Mouse (Mus musculus) lung, postnatal 36 days (tissue): ENCODE measurements around the gene Ptrhd1.
A peak's percentile ranks its signal among the peaks of the same experiment; 100 is the strongest.
"Not testable (repeated sequence)": the region's sequence is repeated elsewhere in the genome, so short reads cannot be mapped to it uniquely, and the experiment has no call there.

Experiments
- DNase-seq: peaks from one replicate; pipeline ENCODE4 v3.0.0; 2022; ENCODE audit warnings: mixed read lengths

Gene Ptrhd1

DNA sequence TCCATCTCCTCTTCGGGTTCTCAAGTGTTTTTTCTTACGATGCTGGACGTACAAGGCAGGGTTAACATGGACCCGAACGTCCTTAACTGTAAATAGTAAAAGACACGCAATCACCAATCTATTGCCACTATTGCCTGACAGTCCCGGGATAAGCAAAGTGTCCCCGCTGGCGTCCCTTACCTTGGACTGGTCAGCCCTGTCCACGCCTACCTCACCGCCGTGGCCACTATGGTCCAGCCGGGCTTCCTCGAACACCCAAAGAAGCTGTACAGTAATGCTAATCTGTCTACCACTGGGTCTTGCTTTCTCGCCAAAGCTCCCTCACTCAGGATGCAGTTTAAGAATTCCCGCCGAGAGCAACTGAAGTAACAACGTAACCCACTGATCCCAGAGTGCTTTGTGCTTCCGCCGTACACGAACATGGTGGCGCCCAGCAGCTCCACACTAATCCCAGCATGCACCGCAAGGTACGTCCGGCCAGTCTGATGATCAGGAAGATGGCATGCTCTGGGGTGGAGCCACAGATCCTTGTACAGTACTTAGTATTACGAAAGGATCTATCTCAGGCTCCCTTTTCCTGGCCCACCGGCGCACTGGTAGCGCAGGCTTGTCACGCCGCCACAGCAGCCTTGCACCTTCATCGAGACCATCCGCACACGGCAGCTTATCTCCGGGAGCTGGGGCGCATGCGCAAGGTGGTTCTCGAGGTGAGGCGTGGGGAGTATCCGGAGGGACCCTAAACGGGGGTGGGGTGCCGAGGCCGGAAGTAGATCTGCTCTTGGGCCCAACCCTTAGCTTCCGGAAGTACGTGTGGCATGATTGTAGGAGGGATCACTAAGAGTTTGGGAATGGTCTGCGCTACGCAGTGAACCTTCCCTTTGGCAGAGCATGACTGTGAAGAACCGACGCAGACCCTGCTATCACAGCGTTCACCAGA lies at the start of gene Ptrhd1, which contains the start of gene Cenpo:
Gene Ptrhd1, plus strand, starts transcription at position 456 of the 937 bp plus-strand sequence.
Gene Cenpo, minus strand, starts transcription at position 723 of the 937 bp plus-strand sequence.
- DNase-seq: peak; percentile 99

DNA sequence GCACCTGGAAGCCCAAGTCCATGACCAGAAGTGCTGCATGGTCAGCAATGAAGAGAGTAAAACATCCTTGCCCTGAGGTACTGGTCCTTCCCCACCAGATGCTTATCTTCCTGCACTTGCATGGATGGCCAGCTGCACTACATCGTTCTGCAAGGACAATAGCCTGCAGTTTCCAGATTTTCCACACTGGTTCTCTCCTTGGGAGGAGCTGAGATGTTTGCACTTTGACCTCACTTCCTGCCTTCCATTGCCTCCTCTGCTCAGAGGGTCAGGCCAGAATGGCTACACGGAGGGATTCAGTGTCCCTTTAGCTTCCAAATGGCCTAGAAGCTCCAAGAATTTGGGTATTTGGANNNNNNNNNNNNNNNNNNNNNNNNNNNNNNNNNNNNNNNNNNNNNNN lies 49.2 kb upstream of the Ptrhd1 start:
- DNase-seq: no peak

DNA sequence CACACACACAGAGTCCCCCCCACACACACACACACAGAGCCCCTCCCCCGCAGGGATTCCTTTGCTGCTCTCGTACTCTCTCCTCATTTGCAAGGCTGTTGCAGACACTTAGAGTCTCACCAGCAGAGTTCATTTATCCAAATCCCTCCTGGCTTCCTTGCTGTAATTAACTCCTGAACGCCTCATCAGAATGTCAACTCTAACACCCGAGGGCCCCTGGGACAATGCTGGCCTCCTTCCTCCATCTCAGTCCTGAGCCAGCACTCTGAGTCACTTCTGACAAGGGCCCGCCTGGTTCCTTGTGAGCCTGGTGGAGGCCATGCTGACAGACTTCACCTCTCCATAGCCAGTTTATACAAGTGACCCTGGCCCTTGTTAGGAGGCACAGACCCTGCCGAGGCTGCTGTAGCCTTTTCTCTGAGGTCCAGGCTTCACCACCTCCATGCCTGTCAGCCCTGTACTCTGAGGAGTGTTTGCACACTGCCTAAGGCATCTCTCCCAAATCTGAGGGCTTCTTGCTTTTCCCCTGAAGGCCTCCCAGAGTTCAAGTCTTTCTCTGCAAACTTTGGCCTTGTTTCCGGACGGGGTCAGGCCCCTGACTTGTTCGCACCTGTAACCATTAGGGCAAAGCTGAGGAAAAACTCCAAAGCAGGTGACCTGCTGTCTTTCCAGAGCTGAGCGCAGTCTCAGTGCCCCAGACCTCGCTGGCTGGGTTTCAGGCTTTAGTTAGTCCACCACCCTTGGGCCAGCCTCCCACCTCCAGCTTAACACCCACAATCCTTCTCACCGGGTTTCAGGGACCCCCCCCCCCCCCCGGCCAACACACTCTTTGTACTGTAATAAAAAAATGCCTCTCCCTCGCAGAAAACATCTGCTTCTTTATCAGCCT lies 45.4 kb upstream of the Ptrhd1 start:
- peak; percentile 53 for DNase-seq

DNA sequence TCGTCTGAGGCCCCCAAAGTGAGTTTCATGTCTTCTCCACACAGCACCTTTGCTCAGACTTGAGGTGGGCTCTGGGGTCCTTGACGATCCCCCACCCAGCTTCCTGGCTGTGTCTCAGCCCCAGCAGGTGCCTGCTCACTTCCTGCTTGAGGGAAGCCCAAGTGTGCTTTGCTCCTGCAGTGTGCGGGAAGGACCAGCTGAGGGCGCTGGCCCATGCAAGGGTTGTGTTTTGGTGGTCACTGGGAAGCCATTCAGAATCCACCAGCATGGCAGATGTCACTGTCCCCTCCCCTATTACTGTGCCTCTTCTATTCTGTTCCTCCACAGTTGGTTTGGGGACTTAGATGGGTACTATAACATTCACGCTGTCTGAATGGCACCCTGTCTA lies 44.8 kb upstream of the Ptrhd1 start:
- DNase-seq: peak; percentile 26

DNA sequence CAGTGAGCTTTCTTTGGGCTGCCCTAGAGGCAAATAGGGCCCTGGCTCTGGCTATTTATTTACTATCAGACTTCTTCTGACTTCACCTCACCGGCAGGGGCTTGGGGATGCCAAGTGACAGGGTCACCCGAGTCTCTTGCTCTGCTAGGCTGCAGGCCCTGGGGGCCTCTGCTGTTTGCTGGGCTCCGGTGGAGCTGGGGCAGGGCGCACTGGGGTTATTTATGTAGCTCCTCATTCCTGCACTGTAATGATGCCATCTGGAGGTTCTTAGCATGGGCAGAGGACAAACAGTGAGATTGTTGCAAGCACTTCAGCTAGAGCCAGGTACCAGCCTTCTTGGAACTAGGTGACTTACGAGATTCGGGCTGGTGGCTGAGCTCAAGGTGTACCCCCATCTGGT lies 41.3 kb upstream of the Ptrhd1 start:
- DNase-seq: no peak

DNA sequence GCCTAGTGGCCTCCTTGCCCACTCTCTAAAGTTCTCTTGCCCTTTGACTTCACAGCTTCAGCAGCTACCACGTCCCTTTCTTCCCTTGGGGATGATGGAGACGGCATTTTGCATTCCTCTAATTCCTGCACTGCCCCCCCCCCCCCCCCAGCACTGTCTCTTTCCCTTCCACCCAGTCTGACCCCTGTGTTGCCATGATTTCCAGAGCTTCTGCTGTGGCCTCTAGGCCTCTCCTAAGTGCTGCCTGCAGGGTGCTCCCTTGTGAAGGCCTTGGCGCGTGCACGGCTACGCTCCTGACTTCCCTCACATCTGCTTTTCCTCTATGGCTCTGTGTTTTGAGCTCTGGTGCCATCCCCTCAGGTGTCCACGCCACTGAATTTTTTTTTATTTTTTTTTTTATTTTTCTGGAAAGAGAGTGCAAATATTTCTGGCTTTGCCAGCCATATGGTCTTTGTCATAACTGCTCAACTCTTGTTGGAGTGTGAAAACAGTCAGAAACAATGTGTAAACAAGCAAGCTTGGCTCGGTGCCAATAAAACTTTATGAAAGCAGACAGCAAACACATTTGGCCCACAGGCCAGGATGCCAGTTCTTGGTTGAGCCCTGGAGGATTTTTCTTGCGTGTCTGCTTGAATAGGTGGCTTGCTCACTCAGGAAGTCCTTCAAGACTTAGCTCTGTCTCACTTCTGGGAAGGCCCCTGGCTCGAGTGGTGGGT lies 40.6 kb upstream of the Ptrhd1 start:
- DNase-seq: peak; percentile 60

DNA sequence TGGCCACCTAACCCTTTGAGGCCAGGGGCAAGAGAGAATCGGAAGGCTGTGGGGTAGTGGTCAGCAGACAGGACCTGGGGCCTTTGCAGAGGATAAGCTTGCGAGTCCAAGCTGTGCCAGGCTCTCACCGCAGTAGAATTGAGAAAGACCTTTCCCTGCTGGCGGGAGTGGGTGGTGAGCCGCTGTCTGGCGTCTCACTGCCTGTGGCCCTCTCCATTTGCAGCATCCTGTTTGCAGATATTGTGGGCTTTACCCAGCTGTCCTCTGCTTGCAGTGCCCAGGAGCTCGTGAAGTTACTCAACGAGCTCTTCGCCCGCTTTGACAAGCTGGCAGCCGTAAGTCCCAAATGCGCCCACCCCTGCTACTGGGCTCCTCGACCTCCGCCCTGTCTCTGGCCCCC lies 39.2 kb upstream of the Ptrhd1 start:
- peak; percentile 17 for DNase-seq

DNA sequence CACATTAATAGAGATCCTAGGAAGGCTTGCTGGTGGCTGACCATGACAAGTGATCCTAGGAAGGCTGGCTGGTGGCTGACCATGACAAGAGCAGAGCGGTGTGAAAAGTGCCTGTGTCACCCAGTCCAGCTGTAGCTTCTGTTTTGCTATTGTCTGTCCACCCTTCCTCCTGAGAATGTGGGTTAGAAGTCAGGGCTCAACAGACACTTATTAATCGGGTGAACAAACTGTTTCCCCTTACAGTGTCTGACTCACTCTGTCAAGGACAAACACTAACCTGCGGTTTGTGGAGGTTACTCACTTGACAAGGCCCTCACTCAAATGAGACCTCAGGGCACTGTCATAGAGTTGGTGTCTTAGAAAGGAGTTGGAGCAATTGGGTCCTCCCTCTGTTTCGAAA lies 35.1 kb upstream of the Ptrhd1 start:
- peak; percentile 42 for DNase-seq

DNA sequence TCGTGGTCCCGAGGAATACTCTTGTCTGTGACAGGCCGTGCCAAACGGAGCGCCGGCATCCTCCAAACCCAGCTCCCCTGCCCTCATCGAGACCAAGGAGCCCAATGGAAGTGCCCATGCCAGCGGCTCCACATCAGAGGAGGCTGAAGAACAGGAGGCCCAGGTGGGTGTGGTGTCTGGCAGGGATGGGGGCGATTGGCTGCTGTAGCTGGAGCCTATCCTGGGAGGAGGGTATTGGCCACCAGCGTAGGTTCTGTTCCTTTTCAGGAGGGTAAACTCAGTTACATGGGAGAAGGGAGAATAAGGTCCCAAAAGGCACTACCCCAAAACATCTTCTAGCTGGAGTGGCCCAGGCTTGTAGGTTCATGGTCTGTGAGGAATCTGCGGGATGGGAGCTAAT lies 34.6 kb upstream of the Ptrhd1 start:
- no peak for DNase-seq

DNA sequence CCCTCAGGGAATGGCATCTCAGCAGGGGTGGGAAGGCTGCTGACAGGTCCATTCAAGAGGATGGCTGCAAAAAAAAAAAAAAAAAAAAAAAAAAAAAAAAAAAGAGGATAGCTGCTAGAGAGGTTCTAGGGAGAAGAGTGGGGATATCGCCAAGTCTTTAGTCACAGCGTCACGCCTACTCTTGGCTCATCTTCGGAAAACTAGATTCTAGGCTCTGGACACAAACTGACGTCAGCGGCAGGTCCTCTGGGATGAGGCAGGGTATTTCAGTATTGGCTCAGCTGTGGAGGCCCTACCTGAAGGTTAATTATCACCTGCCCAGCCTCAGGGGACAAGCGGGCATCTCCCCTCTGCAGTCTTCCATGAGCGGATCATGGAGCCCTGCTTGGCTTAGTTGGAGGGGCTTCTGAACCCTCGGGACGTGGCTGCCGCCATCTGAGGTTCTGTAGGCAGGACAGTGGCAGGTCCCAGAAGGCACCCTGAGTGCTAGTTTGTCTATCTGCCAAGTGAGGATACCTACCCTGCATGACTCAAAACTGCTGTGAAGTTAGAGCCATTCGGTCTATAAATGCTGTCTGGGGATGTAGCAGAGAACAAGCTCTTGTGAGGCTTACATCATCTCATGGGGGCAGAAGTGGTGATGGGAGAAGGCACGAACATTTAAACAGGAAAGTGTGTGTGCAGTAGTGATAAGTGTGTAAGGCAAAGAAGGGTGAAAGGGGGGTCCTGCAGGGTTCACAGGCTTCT lies 32.2 kb upstream of the Ptrhd1 start:
- peak; percentile 24 for DNase-seq

DNA sequence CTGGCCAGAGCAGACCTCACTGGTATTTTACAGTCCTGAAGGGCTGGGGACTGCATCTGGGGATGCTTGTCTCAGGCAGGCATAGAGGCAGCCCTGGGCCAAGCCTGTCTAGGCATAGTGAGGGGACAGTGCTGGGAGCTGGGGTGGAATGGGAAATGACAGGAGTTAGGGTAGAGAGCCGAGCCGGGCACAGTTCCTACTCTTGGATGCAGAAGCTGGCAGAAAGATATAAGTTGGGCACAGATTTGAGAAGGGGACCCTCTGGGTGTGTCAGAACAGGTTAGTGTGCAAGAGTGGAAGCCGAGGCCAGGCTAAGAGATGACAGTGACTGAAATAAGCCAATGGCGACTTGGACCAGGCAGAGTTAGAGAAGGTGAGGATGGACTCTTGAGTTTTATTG lies 31.6 kb upstream of the Ptrhd1 start:
- DNase-seq: no peak

DNA sequence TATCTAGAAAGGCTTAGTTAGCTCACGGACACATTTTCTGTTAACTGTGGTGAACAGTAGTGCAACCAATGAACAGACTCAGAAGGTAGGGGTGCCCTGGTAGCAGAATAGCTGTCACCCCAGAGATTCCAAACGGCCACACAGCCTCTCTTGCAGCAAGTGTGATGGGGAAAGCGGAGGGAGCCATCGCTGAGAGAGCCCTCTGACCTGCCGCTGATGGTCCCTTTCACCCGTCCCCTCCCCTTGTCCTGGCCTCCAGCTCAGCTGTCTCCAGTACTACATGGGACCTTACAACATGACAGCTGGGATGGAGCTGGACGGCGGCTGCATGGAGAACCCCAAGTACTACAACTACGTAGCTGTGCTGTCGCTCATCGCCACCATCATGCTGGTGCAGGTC lies 27.7 kb upstream of the Ptrhd1 start:
- DNase-seq: no peak

DNA sequence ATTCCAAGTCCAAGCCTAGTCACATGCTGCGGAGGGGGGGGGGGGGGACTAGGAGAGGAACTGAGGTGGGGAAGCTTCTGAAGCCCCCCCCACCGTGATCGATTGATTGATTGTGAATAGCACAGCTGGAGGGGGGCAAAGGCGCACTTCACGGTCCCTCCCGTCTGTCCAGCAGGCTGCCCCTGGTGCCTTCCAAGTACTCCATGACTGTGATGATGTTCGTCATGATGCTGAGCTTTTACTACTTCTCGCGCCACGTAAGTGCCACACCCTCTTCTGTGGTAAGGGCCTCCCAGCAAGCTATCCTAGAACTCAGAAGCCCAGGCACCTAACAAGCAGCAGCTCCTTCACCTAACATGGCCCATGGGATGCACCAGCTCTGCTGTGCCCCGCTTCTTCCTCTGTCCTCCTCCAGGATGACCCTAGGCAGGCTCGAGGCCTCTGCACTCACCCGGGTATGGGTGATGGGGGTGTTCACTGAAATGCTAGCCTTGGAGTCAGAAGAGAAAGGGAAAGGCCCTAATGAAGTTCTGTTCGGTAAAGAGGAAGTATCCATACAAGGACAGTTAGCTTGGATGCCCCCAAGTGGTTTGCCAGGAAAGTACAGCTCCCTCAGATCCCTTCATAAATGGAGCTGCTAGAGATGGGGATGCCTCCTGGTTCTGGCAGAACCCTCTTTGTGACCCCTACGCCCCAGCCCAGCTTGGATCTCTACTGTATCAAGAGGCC lies 25.3 kb upstream of the Ptrhd1 start:
- peak; percentile 80 for DNase-seq

DNA sequence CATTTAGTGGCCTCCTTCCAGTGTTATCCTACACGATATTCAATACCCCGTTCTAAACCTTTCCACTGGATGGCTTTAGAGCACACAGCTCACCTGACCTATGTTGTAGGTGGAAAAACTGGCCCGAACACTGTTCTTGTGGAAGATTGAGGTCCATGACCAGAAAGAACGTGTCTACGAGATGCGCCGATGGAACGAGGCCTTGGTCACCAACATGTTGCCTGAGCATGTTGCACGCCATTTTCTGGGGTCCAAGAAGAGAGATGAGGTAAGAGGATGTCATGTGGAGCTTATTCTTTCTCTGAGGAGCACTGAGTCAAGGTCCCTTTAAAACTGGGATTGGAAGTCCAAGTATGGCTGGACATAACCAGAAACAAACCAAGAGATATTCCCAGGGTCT lies 24.6 kb upstream of the Ptrhd1 start:
- DNase-seq: no peak

DNA sequence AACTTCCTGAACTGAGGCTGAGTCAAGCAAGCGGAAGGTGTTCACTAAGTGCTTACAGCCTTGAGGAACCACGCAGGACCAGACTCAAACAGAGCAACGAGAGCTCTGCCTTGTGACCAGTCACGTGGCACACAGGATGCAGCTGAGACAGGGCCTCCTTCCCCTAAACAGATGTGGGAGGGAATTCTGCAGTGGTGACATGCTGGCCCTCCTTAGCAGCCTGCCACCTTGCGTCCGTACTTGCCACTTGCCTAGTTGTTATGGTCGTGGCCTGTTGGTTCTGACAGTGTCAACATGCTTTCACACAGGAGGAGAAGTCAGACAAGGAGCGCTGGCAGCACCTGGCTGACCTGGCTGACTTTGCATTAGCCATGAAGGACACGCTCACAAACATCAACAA lies 22.7 kb upstream of the Ptrhd1 start:
- DNase-seq: peak; percentile 34

DNA sequence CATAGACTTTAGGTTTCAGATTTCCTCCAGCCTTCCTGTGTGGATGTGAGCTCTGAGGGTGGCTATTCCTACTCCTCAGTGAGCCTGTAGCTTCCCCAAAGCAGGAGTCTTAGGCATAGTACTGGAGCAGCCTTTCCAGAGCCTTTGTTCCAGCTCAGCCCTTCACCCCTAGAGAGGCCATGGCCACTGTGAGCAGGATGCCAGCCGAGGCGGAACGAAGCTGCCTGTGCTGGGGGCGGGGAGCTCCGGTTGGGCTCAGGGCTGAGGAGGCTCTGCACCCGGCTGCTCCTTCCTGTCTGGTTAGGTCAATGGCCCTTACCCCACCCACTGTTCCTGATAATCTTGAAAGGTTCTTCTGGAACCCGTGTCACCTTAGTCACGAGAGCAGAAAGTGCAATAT lies 20.9 kb upstream of the Ptrhd1 start:
- DNase-seq: no peak

DNA sequence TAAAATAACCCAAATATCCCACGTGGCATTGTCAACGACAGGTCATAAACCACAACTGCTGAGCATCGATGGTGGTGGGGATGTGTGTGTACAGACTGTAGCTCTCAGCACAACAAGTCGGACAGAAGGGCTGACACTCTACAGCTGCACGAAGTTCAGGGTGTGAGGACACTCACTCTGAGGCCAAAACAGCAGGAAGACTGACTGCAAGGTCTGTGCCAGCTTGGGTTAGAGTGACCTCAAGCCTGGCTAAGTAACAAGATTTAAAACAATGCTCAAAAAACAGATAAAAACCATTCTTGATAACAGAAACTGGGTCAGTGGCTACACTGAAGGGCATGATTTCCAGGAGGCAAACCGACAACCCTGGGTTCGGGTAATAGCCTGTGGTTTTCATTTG lies 3.7 kb upstream of the Ptrhd1 start:
- no peak for DNase-seq

DNA sequence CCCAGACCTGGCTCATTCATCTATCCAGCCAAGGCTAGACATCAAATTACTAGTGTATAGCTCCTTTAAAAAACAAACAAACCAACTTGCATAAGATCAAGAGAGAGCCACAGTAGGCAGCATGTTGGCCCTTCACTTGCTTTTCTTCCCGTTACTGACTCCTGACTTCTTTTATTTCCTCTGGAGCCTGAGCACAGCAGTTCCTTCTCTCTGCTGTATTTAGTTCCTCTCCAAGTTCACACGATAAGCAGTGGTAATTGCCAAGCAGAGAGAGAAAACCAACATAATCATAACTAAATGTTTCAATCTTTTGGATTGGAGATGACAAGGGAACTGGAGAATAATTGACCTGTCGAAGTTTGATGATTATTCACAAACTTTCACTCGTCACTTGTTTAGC lies 1.1 kb upstream of the Ptrhd1 start:
- no peak for DNase-seq

DNA sequence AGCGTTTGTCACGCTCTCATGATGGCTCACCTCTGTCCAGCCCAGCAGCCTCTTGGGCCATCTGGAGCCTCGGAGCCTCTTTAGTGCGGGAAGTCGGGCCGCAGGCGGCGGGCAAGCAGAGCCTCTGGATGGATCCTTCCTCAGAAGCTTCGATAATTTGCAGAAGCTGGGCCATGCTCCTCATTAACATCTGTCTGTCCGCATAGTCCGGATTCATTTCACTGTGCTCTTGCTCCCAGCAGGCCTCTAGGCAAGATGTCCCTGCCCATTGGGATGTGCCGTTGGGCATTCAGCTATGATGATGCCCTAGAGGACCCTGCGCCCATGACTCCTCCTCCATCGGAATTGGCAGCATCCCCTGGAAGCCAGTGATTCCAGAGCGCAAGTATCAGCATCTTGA lies 3.7 kb downstream of the Ptrhd1 start:
- DNase-seq: no peak

DNA sequence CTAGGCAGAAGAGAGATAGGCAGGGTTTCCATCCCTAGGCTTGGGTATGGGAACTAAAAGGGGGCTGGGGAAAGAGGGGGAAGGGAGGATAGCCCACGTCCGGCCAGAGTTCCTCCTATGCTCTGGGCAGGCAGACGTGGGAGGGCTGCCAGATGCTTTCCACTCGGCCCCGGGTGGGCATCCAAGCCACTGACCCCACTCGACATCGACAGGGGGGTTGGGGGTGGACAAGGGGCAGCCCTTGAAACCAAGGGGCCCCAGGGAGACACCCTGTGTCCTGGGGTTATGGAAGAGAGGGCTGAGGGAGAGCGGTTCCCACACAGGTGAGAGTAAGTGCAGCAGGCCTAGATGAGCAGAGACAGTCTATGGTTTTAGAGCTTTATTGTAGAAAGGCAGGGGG lies 6.5 kb downstream of the Ptrhd1 start:
- DNase-seq: not testable (repeated sequence)

DNA sequence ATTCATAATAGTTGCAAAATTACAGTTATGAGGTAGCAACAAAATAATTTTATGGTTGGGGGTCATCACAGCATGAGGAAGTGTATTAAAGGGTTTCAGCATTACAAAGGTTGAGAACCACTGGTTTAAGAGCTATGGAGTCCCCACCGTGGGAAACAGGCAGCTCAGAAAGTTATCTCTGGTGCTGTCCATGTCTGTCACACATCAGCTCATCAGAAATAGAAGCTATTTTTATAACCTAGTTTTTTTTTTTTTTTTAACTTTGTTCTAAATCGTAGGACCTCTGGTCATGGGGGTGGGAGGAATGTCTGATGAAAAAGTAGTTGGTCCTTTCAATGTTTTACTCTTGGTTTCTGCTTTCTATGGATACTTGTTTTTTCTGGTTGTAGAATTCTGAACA lies 10.0 kb downstream of the Ptrhd1 start:
- peak; percentile 10 for DNase-seq

DNA sequence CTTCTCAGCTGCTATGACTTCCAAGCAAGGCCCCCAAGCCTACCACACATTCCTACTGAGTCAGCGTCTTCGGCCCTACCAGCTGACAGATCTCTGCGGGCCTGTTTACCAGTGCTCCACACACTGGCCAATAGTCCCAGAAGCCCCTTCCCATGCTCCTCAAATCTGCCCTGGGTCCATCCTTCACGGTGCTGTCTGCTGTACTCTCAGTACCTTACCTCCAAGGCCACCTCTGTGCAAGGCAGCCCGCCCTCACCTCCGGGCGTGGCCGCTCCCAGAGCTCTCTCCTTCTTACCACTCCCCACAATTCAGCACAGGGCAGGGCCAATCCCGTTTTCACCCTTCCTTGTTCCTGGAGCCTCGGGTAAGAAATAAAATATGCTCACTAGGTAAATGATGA lies 11.9 kb downstream of the Ptrhd1 start:
- DNase-seq: no peak
